Mouse (Mus musculus): ENCODE results near the gene Man1b1.

GRCm38 (mm10) chr2:25364313-25364712, 32.2 kb downstream of the Man1b1 start:
- TF ChIP-seq CTCF (conservative IDR thresholded peaks at IDR 0.05; ENCODE audit: low read length) = no peak
- no peak for TF ChIP-seq NANOG (IDR thresholded peaks at IDR 0.05; ENCODE audit: borderline replicate concordance, low read length)
- TF ChIP-seq POU5F1 (IDR thresholded peaks at IDR 0.05; ENCODE audit: borderline replicate concordance, low read length) = no peak
